Mouse (Mus musculus) forebrain, embryonic 15.5 days (tissue): ENCODE data around the gene Lrrn4. TPM values are rescaled to one million over a fixed set of nuclear protein-coding genes. Genes with fewer than 3 reads are reported as not detected.
A peak's percentile ranks its signal among the peaks of the same experiment; 100 is the strongest.

ENCODE experiments used
- ATAC-seq: fragments of 200-750 bp; cut with Nextera tagmentation; replicated peaks from 2 replicates; pipeline ENCODE4 v1.8.0; 2017; ENCODE audit warnings: mild to moderate bottlenecking, moderate TSS enrichment, moderate library complexity
- H3K27ac ChIP-seq: fragments of 300-500 bp; sonication (generic); replicated peaks from 2 replicates; pipeline ENCODE4 v1.5.1; 2015; ENCODE audit warnings: mild to moderate bottlenecking, inconsistent platforms
- H3K27me3 ChIP-seq: fragments of 300-500 bp; sonication (generic); 2 replicates; pipeline ENCODE4 v1.6.1; 2015; ENCODE audit warnings: inconsistent platforms
- H3K36me3 ChIP-seq: fragments of 300-500 bp; sonication (generic); 2 replicates; pipeline ENCODE4 v1.6.1; 2015; ENCODE audit warnings: mild to moderate bottlenecking, inconsistent platforms
- H3K4me1 ChIP-seq: fragments of 300-500 bp; sonication (generic); 2 replicates; pipeline ENCODE4 v1.6.1; 2015; ENCODE audit warnings: inconsistent platforms
- H3K4me2 ChIP-seq: fragments of 300-500 bp; sonication (generic); replicated peaks from 2 replicates; pipeline ENCODE4 v1.6.1; 2015; ENCODE audit warnings: mild to moderate bottlenecking, inconsistent platforms
- H3K4me3 ChIP-seq: fragments of 300-500 bp; sonication (generic); 2 replicates; pipeline ENCODE4 v1.5.1; 2015; ENCODE audit warnings: mild to moderate bottlenecking, inconsistent platforms
- H3K9ac ChIP-seq: fragments of 300-500 bp; sonication (generic); replicated peaks from 2 replicates; pipeline ENCODE4 v1.6.1; 2015; ENCODE audit warnings: mild to moderate bottlenecking, inconsistent platforms
- H3K9me3 ChIP-seq: fragments of 300-500 bp; sonication (generic); 2 replicates; pipeline ENCODE4 v1.6.1; 2016; ENCODE audit warnings: inconsistent platforms
- WGBS: fragments of 180-500 bp; shearing (Covaris S2); methylation state at CpG from one replicate; pipeline ENCODE4 v1.1.7; 2015; ENCODE audit warnings: mixed read lengths; 5-methylcytosine and 5-hydroxymethylcytosine counted together
- polyA plus RNA-seq: library from polyadenylated mRNA; unstranded; fragments of >200 nt; fragmentation: Nextera tagmentation; extraction: Ambion mirVana; gene quantifications from 2 replicates; pipeline ENCODE4 v1.2.1, GENCODE M21; 2015

Lrrn4 gene
- 0.06 and 0.19 TPM in 2 replicates for polyA plus RNA-seq

DNA sequence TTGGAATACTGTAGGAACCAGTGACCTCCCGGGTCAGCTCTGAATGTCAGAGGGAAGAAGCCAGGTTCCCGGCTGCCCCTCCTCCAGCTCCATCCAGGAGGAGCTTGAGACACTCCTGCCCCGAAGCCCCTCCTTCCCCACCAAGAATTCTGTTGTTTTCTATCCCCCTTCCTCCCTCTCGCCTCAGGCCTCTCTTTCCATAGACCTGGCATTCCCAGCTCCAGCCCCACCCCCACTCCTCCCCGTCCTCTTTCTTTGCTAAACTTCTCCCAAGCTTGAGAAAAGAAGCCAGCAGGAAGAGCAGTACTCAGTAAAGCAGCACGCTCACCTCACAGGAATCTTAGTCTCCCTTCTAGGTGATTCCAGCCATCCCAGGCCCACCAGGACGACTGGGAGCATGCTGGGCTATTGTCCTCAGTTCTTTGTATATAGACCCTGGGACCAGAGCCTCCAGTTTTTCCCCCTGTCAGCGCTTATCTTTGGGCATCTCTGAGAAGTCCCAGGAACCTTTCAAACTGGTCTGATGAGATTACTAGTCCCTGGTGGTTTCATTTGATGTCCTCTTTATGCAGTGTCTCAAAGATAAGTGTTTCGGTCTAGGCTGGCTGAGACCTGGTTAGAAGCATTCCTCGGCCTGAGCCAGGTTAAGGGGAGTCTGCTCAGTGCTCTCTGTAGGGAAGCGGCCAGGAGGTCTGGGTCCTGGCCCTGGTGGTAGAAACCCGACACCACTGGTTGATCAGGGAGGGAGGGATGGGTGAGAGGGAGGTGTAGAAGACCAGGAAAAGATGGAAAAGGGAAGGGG, at the start of gene Lrrn4:
TSS of gene Lrrn4 (minus strand) at position 48 of the 802 bp plus-strand sequence.
- Histone ChIP-seq H3K27ac (no peak within 1 kb of the TSS), H3K27me3 (peaks cover 36% of the 10 kb centered on the region), H3K9me3 (no peaks in the 10 kb centered on the region), H3K36me3 (no peaks in the 10 kb centered on the region), H3K4me3 (peak within 1 kb of the TSS; percentile 54), H3K4me2 (peak within 1 kb of the TSS; percentile 98), H3K9ac (no peak within 1 kb of the TSS), H3K4me1 (peaks cover 11% of the 10 kb centered on the region)
- WGBS = 9% methylated on average over 12 of the region's 12 CpGs
- ATAC-seq = no peak

DNA sequence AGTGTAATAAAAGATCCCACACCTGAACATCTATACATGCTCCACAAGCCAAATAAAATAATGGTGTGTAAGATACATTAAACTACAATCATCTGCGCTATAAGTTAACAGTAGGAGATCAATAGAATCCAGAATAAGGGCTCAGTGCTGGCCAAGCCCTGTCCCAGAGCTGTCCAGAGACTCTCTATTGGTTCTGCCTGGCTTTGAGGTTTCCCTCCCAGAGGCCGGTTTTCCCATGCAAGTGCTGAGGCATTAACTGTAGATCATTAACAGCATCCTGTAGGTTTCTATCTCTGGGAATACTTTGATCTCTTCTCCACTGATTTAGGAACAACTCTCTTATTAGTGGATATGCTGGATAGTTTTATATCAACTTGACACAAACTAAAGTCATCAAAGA, 48.3 kb upstream of the Lrrn4 start:
- H3K4me3 ChIP-seq = no peak overlapping the region
- H3K9me3 ChIP-seq = no peaks in the 10 kb centered on the region
- H3K4me1 ChIP-seq = 0 out of 2 replicates have a peak, but pooled peaks cover 7% of the 10 kb centered on the region
- H3K4me2 ChIP-seq = no peak overlapping the region
- no peak overlapping the region for H3K9ac ChIP-seq
- H3K27ac ChIP-seq = no peak overlapping the region
- no peak for ATAC-seq
- 89% methylated on average over 2 of the region's 2 CpGs for WGBS
- H3K27me3 ChIP-seq = no peaks in the 10 kb centered on the region
- H3K36me3 ChIP-seq = no peaks in the 10 kb centered on the region

DNA sequence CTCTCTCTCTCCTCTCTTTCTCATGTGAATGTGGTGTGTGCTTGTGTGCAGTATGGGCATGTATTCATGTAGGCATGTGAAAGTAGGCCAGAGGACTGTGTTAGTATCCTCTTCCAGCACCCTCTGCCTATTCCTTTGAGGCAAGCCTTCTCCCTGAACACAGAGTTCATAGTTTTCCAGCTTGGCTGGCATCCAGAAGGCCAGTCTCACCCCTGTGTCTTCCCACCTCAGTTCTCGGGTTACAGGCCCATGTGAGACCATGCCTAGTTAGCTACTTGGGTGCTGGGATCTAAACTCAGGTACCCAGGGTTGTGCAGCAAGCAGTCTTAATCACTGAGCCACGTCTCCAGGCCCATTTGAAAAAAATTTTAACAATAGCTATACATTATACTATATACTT, 47.2 kb upstream of the Lrrn4 start:
- WGBS = 56% methylated on average over 2 of the region's 2 CpGs
- no peak overlapping the region for H3K4me2 ChIP-seq

DNA sequence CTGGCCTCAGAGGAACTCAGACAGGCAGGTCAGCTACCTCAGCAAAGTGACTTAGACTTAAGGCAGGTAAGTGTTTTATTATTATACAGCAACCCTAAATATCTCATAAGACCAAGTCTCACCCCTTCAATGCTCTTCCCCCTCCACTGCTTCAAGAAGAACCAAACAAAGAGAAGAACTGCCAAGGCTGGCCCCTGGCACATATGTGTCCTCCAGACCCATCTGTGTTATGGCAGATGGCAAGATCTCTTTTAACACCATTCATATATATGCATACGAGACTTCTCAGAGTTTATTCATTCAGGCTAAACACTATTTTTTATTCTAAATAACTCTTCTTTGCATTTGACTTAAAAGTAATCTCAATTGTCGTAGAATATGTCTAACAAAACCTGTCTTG, 46.6 kb upstream of the Lrrn4 start:
- Histone ChIP-seq H3K27ac (peak overlapping the region; percentile 59), H3K4me1 (0 out of 2 replicates have a peak, but pooled peaks cover 7% of the 10 kb centered on the region), H3K4me3 (no peak overlapping the region), H3K9ac (no peak overlapping the region), H3K4me2 (no peak overlapping the region), H3K9me3 (no peaks in the 10 kb centered on the region), H3K27me3 (no peaks in the 10 kb centered on the region), H3K36me3 (no peaks in the 10 kb centered on the region)
- WGBS = 68% methylated on average over 2 of the region's 2 CpGs
- ATAC-seq = peak; percentile 80; the same call in 1 of the 2 replicates

More for the DNA sequence above, 47.2 kb upstream of the Lrrn4 start:
- no peaks in the 10 kb centered on the region for H3K36me3 ChIP-seq
- H3K9me3 ChIP-seq = no peaks in the 10 kb centered on the region
- H3K4me1 ChIP-seq = 0 out of 2 replicates have a peak, but pooled peaks cover 7% of the 10 kb centered on the region
- no peak overlapping the region for H3K9ac ChIP-seq
- no peaks in the 10 kb centered on the region for H3K27me3 ChIP-seq
- ATAC-seq = no peak
- peak overlapping the region; percentile 59; the same call in 1 of the 2 replicates for H3K27ac ChIP-seq
- H3K4me3 ChIP-seq = no peak overlapping the region

DNA sequence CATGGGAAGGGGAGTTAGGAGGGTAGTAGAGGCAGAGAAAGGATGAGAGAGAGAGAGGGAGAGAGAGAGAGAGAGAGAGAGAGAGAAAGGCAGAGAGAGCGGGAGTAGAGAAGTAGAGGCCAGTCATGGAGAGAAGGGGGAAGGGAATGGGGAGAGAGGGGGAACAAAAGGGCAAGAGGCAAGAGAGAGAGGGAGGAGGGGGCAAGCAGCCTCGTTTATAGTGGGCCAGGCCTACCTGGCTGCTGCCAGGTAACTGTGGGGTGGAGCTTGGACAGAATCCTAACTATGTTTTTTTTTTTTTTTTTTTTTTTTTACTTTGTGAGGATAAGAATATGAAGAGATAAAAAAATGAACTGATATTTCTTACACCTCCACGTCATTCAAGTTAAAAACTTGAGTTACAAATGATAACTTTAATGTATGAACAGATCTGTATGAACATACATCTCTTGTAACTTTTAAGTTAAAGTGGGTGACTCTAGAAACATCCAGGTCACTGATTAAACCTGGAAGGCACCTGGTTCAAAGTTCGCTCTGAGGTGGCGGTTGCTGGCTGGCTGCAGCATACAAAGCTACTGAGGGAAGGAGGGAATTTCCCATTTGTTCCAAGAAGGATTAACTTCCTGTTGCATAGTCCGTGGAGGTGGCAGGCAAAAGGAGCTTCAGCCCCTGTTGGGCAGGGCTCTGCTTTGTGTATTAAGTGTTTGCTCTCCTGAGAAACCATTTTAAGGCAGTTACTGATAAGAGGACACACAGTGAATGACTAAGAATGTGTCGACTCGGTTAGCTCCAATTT, 42.8 kb upstream of the Lrrn4 start:
- WGBS = 31% methylated on average over 8 of the region's 8 CpGs
- H3K9ac ChIP-seq = no peak overlapping the region
- ATAC-seq = no peak

DNA sequence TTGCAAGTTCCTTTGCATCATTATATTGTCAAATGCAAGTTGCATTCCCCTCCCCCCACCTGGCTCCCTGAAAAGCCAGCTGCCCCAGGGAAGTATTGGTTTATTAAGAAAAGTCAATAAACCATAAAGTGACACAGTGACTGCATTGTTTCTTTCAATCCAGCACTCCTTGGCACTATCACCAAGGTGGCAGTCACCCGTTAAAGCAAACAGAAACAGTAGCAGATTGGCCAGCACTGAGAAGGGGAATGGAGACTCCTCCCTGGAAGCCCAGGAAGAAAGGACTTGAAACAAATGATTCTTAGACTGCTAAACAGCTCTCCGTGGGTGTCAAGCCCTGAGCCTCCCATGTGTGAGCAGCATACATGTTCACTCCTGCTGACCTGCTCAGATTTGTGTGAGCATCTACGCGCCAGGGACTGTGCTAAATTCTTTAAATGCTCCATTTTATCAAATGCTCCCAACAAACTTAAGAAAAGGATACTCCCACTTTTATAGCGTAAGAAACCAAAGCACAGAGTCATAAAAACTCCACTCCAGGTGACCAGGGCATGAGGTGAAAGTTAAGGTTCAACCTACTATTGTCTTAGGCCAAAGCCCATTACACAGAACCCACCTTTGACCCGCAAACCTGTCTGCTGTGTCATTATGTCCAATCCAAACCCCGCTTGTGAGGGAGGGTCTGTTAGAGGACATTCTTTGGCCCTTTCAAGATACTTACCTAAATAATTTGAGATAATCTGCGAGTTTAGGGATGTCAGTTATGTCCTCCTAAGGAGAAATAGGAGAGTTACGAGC, 41.6 kb upstream of the Lrrn4 start:
- WGBS = 70% methylated on average over 9 of the region's 9 CpGs
- no peaks in the 10 kb centered on the region for H3K9me3 ChIP-seq
- no peak for ATAC-seq

More for the DNA sequence above, 42.8 kb upstream of the Lrrn4 start:
- no peak overlapping the region for H3K27ac ChIP-seq
- 0 out of 2 replicates have a peak, but pooled peaks cover 7% of the 10 kb centered on the region for H3K4me1 ChIP-seq
- no peaks in the 10 kb centered on the region for H3K27me3 ChIP-seq
- H3K4me3 ChIP-seq = no peak overlapping the region
- no peaks in the 10 kb centered on the region for H3K9me3 ChIP-seq
- H3K36me3 ChIP-seq = no peaks in the 10 kb centered on the region
- no peak overlapping the region for H3K4me2 ChIP-seq

DNA sequence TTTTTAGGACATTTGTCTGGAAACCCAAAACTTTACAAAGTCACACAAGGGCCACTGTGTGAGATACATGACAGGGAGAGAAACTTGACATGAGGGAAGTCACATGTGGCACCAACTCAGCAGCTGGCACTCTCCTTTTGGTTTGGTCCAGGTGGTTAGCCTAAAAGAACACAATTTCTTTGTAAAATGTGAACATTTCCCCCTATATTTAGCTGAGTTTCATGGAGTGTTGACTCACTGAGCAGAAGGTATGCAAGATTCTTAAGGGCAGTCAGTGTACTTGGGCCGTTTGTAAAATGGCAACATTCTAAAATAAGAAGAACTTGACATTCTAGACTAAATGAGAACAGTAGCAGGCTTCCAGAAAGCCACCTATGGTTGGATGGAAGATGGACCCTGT, 34.1 kb upstream of the Lrrn4 start:
- no peak overlapping the region for H3K27ac ChIP-seq
- no peak overlapping the region for H3K9ac ChIP-seq
- no peaks in the 10 kb centered on the region for H3K27me3 ChIP-seq
- H3K4me3 ChIP-seq = no peak overlapping the region
- no peak for ATAC-seq
- H3K9me3 ChIP-seq = no peaks in the 10 kb centered on the region
- no peaks in the 10 kb centered on the region for H3K36me3 ChIP-seq
- 77% methylated on average over 1 of the region's 1 CpGs for WGBS
- H3K4me1 ChIP-seq = no peaks in the 10 kb centered on the region
- no peak overlapping the region for H3K4me2 ChIP-seq

More for the DNA sequence above, 41.6 kb upstream of the Lrrn4 start:
- Histone ChIP-seq H3K27ac (no peak overlapping the region), H3K4me1 (0 out of 2 replicates have a peak, but pooled peaks cover 3% of the 10 kb centered on the region), H3K4me3 (no peak overlapping the region), H3K9ac (no peak overlapping the region), H3K27me3 (no peaks in the 10 kb centered on the region), H3K36me3 (no peaks in the 10 kb centered on the region), H3K4me2 (no peak overlapping the region)

DNA sequence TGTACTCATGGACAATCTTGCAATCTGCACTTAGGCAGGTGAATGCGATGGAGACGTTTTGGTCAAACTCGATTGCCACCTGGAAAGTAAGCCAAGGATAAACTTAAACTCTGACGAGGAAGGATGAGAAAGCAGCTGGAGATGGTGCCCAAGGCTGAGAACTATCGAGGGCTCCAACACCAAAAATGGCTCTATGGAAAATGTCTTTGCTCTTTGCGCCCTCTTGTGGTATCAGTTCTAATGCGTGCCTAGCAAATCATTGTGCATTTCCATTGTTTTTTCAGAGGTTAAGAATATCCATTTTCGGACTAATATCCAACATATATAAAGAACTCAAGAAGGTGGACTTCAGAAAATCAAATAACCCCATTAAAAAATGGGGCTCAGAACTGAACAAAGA, 26.1 kb upstream of the Lrrn4 start:
- Histone ChIP-seq H3K4me2 (no peak overlapping the region), H3K4me3 (no peak overlapping the region), H3K27me3 (0 out of 2 replicates have a peak, but pooled peaks cover 2% of the 10 kb centered on the region), H3K9ac (no peak overlapping the region), H3K4me1 (no peaks in the 10 kb centered on the region), H3K9me3 (no peaks in the 10 kb centered on the region), H3K27ac (no peak overlapping the region), H3K36me3 (no peaks in the 10 kb centered on the region)
- 30% methylated on average over 8 of the region's 8 CpGs for WGBS
- ATAC-seq = no peak

DNA sequence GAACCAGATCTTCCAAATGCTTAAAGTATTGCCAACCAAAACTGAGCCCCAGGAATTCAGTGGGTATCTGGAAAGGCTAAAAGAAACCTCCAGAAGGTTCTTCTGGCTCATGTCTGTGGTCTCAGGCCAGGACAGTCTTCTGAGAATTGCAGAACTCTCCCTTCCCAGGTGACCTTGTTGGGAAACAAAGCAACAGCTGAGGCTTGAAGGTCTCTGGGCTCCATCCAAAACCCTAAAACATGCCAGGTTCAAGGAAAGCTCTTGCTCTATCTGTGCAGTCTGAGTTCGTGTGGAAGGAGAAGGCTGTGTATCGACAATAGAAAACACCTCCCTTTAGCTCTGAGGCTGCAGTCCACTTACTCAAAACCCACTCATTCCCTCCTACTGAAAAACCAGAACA, 24.3 kb upstream of the Lrrn4 start:
- WGBS = 60% methylated on average over 2 of the region's 2 CpGs
- no peaks in the 10 kb centered on the region for H3K36me3 ChIP-seq

DNA sequence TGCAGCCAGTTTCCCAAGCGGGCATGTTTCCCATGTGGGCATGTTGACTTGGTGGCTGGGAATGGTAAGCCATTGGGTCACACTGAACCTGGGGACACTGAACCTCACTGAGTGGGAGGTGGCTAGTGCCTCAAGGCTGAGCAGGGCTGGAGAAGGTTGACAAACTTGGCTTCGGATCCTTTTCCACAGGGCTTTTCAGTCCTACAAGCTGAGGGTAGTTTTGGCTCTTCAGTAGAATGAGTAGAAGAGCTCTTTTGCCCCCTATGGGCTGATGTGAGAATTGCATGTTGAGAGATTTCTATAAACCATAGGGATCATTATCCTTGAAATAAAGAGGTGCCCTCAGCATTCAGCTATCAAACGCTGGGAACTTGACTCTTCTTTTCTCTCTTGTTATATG, 22.8 kb upstream of the Lrrn4 start:
- Histone ChIP-seq H3K27ac (no peak overlapping the region), H3K27me3 (0 out of 2 replicates have a peak, but pooled peaks cover 2% of the 10 kb centered on the region), H3K9me3 (no peaks in the 10 kb centered on the region), H3K36me3 (no peaks in the 10 kb centered on the region), H3K4me3 (no peak overlapping the region), H3K9ac (no peak overlapping the region), H3K4me2 (no peak overlapping the region), H3K4me1 (no peaks in the 10 kb centered on the region)
- WGBS = 32% methylated on average over 3 of the region's 3 CpGs
- ATAC-seq = peak; percentile 53

More for the DNA sequence above, 24.3 kb upstream of the Lrrn4 start:
- Histone ChIP-seq H3K4me3 (no peak overlapping the region), H3K9me3 (no peaks in the 10 kb centered on the region), H3K9ac (no peak overlapping the region), H3K4me2 (no peak overlapping the region), H3K4me1 (no peaks in the 10 kb centered on the region), H3K27ac (no peak overlapping the region), H3K27me3 (0 out of 2 replicates have a peak, but pooled peaks cover 2% of the 10 kb centered on the region)
- no peak for ATAC-seq

DNA sequence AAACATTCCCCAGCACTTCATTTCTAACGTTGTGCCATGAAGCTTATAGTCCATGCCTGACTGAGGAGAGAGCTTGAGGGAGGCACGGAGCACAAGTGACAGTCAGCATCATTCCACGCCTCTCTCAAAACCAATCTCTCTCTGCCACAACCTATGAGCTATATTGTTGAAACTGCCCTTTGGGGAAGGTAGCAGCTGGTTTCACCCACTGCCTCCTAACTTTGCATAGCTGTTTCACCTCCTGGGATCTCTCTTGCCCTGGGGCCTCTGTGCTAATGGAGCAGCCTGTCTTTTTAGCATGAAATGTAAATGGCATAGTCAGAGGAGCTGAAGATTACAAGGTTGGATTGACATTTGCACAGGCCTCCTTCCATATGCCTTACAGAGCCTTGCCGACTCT, 21.4 kb upstream of the Lrrn4 start:
- WGBS = 87% methylated on average over 3 of the region's 4 CpGs
- Histone ChIP-seq H3K4me1 (no peaks in the 10 kb centered on the region), H3K9ac (no peak overlapping the region), H3K36me3 (no peaks in the 10 kb centered on the region), H3K4me3 (no peak overlapping the region), H3K27ac (no peak overlapping the region), H3K4me2 (no peak overlapping the region), H3K9me3 (no peaks in the 10 kb centered on the region), H3K27me3 (no peaks in the 10 kb centered on the region)
- ATAC-seq = no peak
